Mouse (Mus musculus) forebrain, embryonic 16.5 days (tissue): Measurements from ENCODE around the gene Olfr1393. TPM values are rescaled to one million over a fixed set of nuclear protein-coding genes. Genes with fewer than 3 reads are reported as not detected.

ENCODE experiments used
- ATAC-seq: fragments of 200-750 bp; cut with Nextera tagmentation; 2 replicates; pipeline ENCODE4 v1.8.0; 2017; ENCODE audit warnings: mild to moderate bottlenecking, moderate library complexity
- H3K27ac ChIP-seq: fragments of 300-500 bp; sonication (generic); 2 replicates; pipeline ENCODE4 v1.5.1; 2014; ENCODE audit warnings: low read length, control low read depth
- H3K27me3 ChIP-seq: fragments of 300-500 bp; sonication (generic); replicated peaks from 2 replicates; pipeline ENCODE4 v1.6.1; 2014; ENCODE audit warnings: low read length; ENCODE audit not compliant: control insufficient read depth, insufficient read depth
- H3K36me3 ChIP-seq: fragments of 300-500 bp; sonication (generic); 2 replicates; pipeline ENCODE4 v1.6.1; 2014; ENCODE audit not compliant: control insufficient read depth, insufficient read depth
- H3K4me1 ChIP-seq: fragments of 300-500 bp; sonication (generic); replicated peaks from 2 replicates; pipeline ENCODE4 v1.6.1; 2014; ENCODE audit warnings: low read length; ENCODE audit not compliant: control insufficient read depth, insufficient read depth
- H3K4me2 ChIP-seq: fragments of 300-500 bp; sonication (generic); 2 replicates; pipeline ENCODE4 v1.6.1; 2014; ENCODE audit warnings: mild to moderate bottlenecking, low read length, control low read depth
- H3K4me3 ChIP-seq: fragments of 300-500 bp; sonication (generic); replicated peaks from 2 replicates; pipeline ENCODE4 v1.5.1; 2014; ENCODE audit warnings: mild to moderate bottlenecking, low read length, control low read depth
- H3K9ac ChIP-seq: fragments of 300-500 bp; sonication (generic); replicated peaks from 2 replicates; pipeline ENCODE4 v1.6.1; 2014; ENCODE audit warnings: low read depth, low read length, control low read depth
- H3K9me3 ChIP-seq: fragments of 300-500 bp; sonication (generic); 2 replicates; pipeline ENCODE4 v1.6.1; 2016; ENCODE audit warnings: low read length; ENCODE audit not compliant: control insufficient read depth
- WGBS: fragments of 180-500 bp; shearing (Covaris S2); extraction: QIAGEN DNeasy Blood & Tissue Kit; methylation state at CpG from one replicate; pipeline ENCODE4 v1.1.7; 2014; 5-methylcytosine and 5-hydroxymethylcytosine counted together
- polyA plus RNA-seq: library from polyadenylated mRNA; unstranded; fragments of >200 nt; fragmentation: Nextera tagmentation; extraction: Ambion mirVana; gene quantifications from 2 replicates; pipeline ENCODE4 v1.2.1, GENCODE M21; 2015

Gene Olfr1393
- polyA plus RNA-seq, 1 experiment from 2014 or later: not detected

DNA sequence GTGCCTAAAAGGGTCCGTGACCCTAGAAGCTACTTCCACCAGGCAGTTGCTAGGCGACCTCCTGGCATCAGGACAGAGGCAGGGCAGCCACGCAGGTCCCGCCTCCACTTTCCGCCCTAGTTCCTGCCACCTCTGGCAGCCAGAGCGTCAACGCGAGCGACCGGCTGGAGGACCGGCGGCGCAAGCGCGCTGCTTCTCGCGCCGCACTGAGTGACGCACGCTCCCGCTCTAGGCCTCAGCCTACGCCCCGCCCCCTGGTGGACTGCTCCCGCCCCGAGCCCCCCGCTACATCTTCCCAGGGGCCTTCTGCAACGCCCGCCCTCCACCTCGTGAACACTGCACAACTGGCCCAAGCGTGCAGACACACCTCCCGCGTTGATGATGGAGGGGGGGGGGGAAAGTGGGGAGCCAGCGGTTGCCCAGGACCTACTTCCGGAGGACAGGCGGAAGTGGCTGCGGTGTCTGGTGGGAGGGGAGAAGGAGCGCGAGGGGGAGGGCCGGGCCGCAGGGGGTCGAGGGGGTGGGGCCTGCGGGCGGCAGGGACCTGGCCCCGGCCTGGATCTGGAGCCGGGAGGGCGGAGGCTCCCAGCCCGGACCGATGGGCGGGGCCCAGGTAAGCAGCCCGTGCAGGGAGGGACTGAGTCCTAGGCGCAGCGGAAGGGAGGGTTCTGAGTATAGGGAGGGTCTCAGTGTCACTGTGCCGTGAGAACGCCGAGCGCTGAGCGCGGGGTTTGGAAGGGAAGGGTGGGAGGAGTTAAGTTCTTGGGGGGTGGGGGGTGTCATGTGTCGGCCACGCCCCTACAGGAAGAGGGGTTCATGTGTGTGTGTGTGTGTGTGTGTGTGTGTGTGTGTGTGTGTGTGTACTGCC lies 34.1 kb upstream of the Olfr1393 start, which contains the start of gene Mgat1:
TSS of gene Mgat1 (plus strand) at position 465 of the 868 bp plus-strand sequence.
- peak; percentile 94 for ATAC-seq
- Histone ChIP-seq H3K4me3 (peak within 1 kb of the TSS; percentile 75), H3K27me3 (no peaks in the 10 kb centered on the region), H3K27ac (peak within 1 kb of the TSS; percentile 95), H3K9ac (peak within 1 kb of the TSS; percentile 84), H3K4me2 (peak within 1 kb of the TSS; percentile 74), H3K36me3 (no peaks in the 10 kb centered on the region), H3K9me3 (no peaks in the 10 kb centered on the region), H3K4me1 (peaks cover 17% of the 10 kb centered on the region)
- 1% methylated on average over 60 of the region's 60 CpGs for WGBS

DNA sequence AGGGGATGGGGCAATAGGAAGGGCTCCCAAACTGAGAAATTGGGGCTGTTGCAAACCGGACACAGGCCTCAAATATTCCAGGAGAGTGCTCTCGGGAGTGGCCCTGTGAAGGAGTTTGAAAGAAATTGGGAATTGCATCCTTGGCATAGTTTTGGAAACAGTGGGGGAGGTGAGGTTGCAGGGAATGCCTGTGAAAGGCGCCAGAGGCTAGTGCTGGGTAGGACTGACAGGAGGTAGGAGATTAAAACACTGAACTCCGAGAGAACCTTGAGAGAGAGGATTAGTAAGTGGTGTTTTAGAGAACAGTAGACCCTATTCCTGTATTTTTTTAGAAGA lies 33.5 kb upstream of the Olfr1393 start:
- H3K27me3 ChIP-seq: no peaks in the 10 kb centered on the region
- H3K36me3 ChIP-seq: no peaks in the 10 kb centered on the region
- peaks cover 17% of the 10 kb centered on the region for H3K4me1 ChIP-seq
- no peaks in the 10 kb centered on the region for H3K9me3 ChIP-seq
- H3K4me2 ChIP-seq: peak overlapping the region; percentile 74
- no peak for ATAC-seq
- WGBS: 0% methylated on average over 4 of the region's 4 CpGs
- H3K27ac ChIP-seq: peak overlapping the region; percentile 25
- peak overlapping the region; percentile 75 for H3K4me3 ChIP-seq
- H3K9ac ChIP-seq: peak overlapping the region; percentile 84

- no peaks in the 10 kb centered on the region for H3K27me3 ChIP-seq
- no peak overlapping the region for H3K4me3 ChIP-seq
- H3K36me3 ChIP-seq: no peaks in the 10 kb centered on the region
- peaks cover 19% of the 10 kb centered on the region for H3K4me1 ChIP-seq
- H3K9me3 ChIP-seq: no peaks in the 10 kb centered on the region
- H3K27ac ChIP-seq: no peak overlapping the region
- H3K4me2 ChIP-seq: peak overlapping the region; percentile 74
- no peak overlapping the region for H3K9ac ChIP-seq
- ATAC-seq: no peak
- WGBS: 14% methylated on average over 7 of the region's 7 CpGs
Measured at GRCm38 (mm10) chr11:49245176-49245575, 32.9 kb upstream of the Olfr1393 start.

DNA sequence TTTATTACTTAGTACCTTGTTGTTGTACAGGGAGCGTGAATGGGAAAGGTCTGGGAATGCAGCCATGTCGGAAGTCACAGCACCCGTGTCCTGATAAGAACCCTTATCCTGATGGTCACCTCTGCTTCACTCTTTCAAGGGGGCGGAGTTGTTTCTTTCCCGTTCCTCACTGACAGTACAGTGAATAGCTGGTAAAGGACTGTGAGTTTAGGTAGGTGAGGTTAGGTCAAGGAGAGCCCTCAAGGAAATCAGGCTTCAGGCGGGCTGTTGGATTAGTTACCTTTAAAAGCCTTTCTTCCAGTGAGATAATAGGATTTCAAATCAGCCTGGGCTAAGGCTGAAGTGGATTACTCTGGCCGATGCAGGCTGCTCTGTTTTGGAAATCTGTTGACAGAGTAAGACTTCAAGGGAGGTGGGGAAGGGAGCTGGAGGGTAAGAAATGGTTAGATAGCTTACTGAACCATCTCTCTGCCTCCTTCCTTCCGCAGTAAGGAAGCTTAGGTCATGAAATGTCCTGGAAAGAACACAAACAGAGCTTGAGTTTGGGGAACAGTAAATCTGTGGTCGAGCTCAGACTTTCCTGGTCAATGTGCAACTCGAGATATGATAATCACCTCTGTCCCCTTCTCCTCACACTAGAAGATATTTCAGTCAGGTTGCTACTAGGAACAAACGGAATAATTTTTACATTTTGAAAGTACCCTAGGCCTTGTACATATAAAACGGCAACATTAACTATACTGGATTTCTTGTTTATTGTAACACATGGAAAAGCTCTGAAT lies 32.3 kb upstream of the Olfr1393 start:
- no peaks in the 10 kb centered on the region for H3K9me3 ChIP-seq
- no peak overlapping the region for H3K4me3 ChIP-seq
- no peak for ATAC-seq
- no peaks in the 10 kb centered on the region for H3K27me3 ChIP-seq
- peak overlapping the region; percentile 74; the same call in 1 of the 2 replicates for H3K4me2 ChIP-seq
- H3K27ac ChIP-seq: no peak overlapping the region
- H3K4me1 ChIP-seq: peaks cover 25% of the 10 kb centered on the region
- no peak overlapping the region for H3K9ac ChIP-seq
- no peaks in the 10 kb centered on the region for H3K36me3 ChIP-seq
- WGBS: 35% methylated on average over 12 of the region's 12 CpGs

DNA sequence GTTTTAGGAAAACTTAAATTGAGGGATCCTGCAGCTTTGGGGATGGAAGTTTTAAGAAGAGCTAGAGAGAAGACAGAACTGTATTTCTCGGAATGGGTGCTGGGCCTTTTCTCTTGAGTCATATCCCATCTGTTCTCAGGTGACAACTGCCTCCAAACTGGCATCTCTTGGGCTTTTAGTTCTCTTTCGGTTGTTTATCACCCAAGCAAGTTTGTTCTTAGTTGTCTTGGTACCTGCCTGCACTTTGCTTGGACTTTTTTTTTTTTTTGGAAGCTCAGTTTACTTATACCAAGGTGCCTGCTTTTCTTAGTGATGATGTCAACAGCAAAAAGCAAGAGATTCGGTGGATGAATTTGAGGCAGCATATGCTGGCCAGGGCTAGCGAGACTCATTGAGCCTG lies 31.6 kb upstream of the Olfr1393 start:
- H3K4me3 ChIP-seq: no peak overlapping the region
- ATAC-seq: no peak
- H3K9ac ChIP-seq: no peak overlapping the region
- 91% methylated on average over 4 of the region's 4 CpGs for WGBS
- H3K27ac ChIP-seq: no peak overlapping the region
- no peaks in the 10 kb centered on the region for H3K27me3 ChIP-seq
- H3K9me3 ChIP-seq: no peaks in the 10 kb centered on the region
- H3K4me2 ChIP-seq: no peak overlapping the region
- peaks cover 31% of the 10 kb centered on the region for H3K4me1 ChIP-seq
- H3K36me3 ChIP-seq: no peaks in the 10 kb centered on the region

- Histone ChIP-seq H3K27ac (no peak overlapping the region), H3K9ac (no peak overlapping the region), H3K36me3 (no peaks in the 10 kb centered on the region), H3K4me1 (peaks cover 31% of the 10 kb centered on the region), H3K27me3 (no peaks in the 10 kb centered on the region), H3K9me3 (no peaks in the 10 kb centered on the region), H3K4me3 (no peak overlapping the region), H3K4me2 (no peak overlapping the region)
- 76% methylated on average over 2 of the region's 2 CpGs for WGBS
- no peak for ATAC-seq
Measured at GRCm38 (mm10) chr11:49247255-49247654, 30.8 kb upstream of the Olfr1393 start.

DNA sequence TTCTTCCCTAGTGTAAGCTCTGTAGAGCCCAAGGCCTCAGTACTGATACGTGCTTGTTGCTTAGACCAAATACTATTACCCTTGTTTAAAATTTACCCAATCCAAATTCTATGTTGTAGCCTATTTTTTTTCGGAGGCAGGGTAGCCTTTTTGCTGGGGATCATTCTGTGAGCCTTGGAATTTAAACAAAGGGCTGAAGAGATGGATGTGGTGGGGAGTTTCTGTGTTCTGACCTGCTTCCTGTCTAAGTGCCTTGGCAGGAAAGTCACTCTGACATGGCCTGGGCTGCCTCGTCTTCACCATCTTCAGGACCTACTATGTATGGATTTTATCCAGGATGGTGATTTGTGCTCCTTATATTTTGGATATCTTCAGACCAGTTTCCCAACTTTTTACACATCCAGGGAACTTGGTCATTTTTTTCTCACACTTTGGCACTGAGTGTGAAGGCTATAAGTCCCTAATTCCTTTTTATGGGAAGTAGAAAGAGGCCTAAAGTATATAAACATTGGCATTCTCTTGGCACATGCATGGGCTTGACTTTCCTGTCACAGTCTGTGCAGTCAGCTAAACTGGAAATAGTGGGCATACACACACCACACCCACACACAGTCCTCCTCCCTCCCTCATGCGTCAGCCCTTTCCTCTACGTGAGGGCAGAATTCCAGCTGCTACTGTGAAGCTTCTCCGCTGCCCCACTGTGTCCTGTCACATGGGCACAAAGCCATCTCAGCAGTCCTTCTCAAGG lies 29.7 kb upstream of the Olfr1393 start:
- H3K9me3 ChIP-seq: no peaks in the 10 kb centered on the region
- no peaks in the 10 kb centered on the region for H3K36me3 ChIP-seq
- H3K9ac ChIP-seq: no peak overlapping the region
- H3K27ac ChIP-seq: no peak overlapping the region
- WGBS: 59% methylated on average over 6 of the region's 6 CpGs
- no peaks in the 10 kb centered on the region for H3K27me3 ChIP-seq
- H3K4me2 ChIP-seq: no peak overlapping the region
- ATAC-seq: no peak
- peaks cover 27% of the 10 kb centered on the region for H3K4me1 ChIP-seq
- H3K4me3 ChIP-seq: no peak overlapping the region

DNA sequence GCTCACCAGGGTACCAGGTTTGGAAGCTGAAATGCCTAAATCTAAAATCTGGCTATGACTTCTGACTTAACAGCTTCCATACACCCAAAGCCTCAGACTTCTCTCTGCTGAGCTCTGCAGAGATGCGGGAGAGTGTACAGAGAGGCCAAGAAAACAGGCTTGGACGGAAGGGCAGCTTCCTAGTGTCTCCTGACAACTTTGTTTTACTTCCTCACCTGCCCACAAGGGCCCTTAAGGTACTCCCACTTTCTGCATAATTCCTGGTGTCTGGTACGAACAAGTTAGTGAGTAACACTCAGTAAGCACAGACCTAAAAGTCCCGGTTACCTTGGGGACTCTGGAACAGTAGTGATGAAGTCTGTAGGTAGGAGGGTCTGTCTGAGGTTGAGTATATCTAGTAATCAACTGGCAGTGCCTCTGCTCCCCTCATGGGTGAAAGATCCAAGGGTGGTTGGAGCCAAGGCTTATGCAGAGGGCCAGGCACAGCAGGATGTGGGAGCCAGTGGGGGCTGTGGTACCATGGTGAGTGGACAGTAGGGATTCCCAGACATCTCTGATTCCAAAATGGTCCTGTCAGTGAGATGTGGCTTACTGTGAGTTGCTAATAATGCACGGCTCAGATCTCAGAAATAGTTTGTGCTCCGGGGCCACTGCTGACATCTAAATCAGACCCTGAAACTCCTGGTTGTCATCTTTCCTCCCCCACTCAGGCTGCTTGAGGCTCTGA lies 29.0 kb upstream of the Olfr1393 start:
- Histone ChIP-seq H3K27ac (no peak overlapping the region), H3K4me3 (no peak overlapping the region), H3K9me3 (no peaks in the 10 kb centered on the region), H3K36me3 (no peaks in the 10 kb centered on the region), H3K9ac (no peak overlapping the region), H3K4me1 (peaks cover 26% of the 10 kb centered on the region), H3K4me2 (no peak overlapping the region), H3K27me3 (no peaks in the 10 kb centered on the region)
- WGBS: 71% methylated on average over 6 of the region's 6 CpGs
- no peak for ATAC-seq
